ENCODE assay signal across 8 mouse cellular contexts in the genomic region with DNA sequence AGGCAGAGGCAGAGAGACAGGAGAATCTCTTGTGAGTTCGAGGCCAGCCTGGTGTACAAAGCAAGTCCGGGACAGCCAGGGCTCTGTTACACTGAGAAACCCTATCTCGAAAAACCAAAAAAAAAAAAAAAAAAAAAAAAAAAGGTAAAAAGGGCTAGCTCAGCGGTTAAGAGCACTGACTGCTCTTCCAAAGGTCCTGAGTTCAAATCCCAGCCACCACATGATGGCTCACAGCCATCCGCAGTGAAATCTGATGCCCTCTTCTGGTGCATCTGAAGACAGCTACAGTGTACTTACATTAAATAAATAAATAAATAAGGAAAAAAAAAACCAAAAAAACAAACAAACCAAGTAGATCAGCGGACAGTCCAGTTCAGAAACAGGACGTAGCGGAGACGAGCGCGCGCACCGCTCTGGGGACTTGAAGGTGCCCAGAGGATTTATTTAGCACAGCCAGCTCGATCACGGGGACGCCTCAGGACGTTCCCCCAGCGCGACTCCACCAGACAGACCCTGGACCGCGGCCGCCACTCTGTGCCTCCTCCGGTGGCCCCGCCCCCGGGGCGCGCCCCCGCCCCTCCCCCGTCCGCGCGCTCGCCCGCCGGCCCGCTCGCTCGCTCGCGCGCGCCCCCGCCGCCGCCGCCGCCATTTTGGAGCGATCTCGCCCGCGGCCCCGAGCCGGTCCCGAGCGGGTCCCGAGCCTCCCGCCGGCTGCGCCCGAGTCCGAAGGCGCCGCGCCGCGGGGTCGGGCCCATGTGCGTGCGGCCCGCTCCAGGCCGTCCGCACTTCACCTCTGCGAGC. TPM values are rescaled to one million over a fixed set of nuclear protein-coding genes. Genes with fewer than 3 reads are reported as not detected.
DNase-seq lines count a peak whose midpoint lies in the region; ATAC-seq lines count a peak whose summit lies in the region.

A gene (plus strand): TSS at position 639 of the 801 bp plus-strand sequence.

- H3K4me2 ChIP-seq in intestine, embryonic 14.5 days (ENCODE audit: low read length), result peak within 1 kb of the TSS; percentile 87

- peaks cover 6% of the 10 kb centered on the region; the same call in 1 of the 2 replicates for H3K4me1 ChIP-seq in intestine, embryonic 14.5 days (replicated peaks; ENCODE audit: control insufficient read depth, insufficient read depth, low read length)

- no peaks in the 10 kb centered on the region for H3K27me3 ChIP-seq in intestine, embryonic 14.5 days (replicated peaks; ENCODE audit: control insufficient read depth, insufficient read depth, low read length)

- H3K4me3 ChIP-seq in intestine, embryonic 14.5 days (ENCODE audit: low read depth, low read length), result peak within 1 kb of the TSS; percentile 78

- ATAC-seq in intestine, embryonic 14.5 days (replicated peaks; ENCODE audit: low FRiP score, low TSS enrichment, low read depth), result peak; percentile 85
- peak; percentile 36 for ATAC-seq in megakaryocyte progenitor cell, adult 5-6 weeks (replicated peaks; ENCODE audit: poor library complexity)

- H3K27ac ChIP-seq in intestine, embryonic 14.5 days (ENCODE audit: low read depth), result peak within 1 kb of the TSS; percentile 82

- H3K9me3 ChIP-seq in intestine, embryonic 14.5 days (ENCODE audit: control insufficient read depth, low read length), result no peaks in the 10 kb centered on the region

- intact Hi-C loops in left cerebral cortex, postnatal 10 days (cut with DNase I), result loop anchor here (5.0 to 10.0 kb wide), 2 partner anchors 84 to 276 kb away; a partner anchor contains a TSS

- peak; percentile 76 to 88 for DNase-seq in adrenal gland, adult 18-20 months (ENCODE audit: low spot score in 2 of 2)
- peak; percentile 92 for DNase-seq in embryo, embryonic 11 days
- peak; percentile 89 for DNase-seq in gastrocnemius, postnatal 25 days
- DNase-seq in intestine, embryonic 14.5 days (ENCODE audit: low spot score), result peak; percentile 89
- peak; percentile 72 to 92 for DNase-seq in left cerebral cortex, postnatal 10 days (ENCODE audit: extremely low spot score in 1 of 2, low spot score in 2 of 2)
- peak; percentile 87 to 89 for DNase-seq in right cerebral cortex, postnatal 10 days (ENCODE audit: low spot score in 2 of 2)
- DNase-seq in urinary bladder, postnatal 14 days (ENCODE audit: low spot score), result peak; percentile 80

- 0 out of 2 replicates have a peak, but pooled peaks cover 7% of the 10 kb centered on the region for H3K36me3 ChIP-seq in intestine, embryonic 14.5 days (ENCODE audit: control insufficient read depth, insufficient read depth, low read length)

- 3% methylated on average over 61 of the region's 73 CpGs for WGBS in intestine, embryonic 14.5 days

- peak within 1 kb of the TSS; percentile 86 for H3K9ac ChIP-seq in intestine, embryonic 14.5 days (ENCODE audit: low read length)

RNA-seq across cellular contexts. Expression of the gene that starts here (rescaled TPM):
- 10 to 100 TPM; 46.6 to 48.3 TPM for total RNA-seq in adrenal gland, adult 18-20 months (2021)
- 10 to 100 TPM; 71.1 to 72.5 TPM for total RNA-seq in gastrocnemius, postnatal 25 days (2021)
- 26.9 and 29.6 TPM in 2 replicates for polyA plus RNA-seq in intestine, embryonic 14.5 days (2014; fragmentation: Nextera tagmentation; extraction: Ambion mirVana)
- total RNA-seq in left cerebral cortex, postnatal 10 days (2021), result 100 to 1,000 TPM; 154 to 159 TPM
- 8.5 and 11.8 TPM in 2 replicates for total RNA-seq in megakaryocyte progenitor cell, adult 5-6 weeks (2015)
- total RNA-seq in megakaryocyte progenitor cell, adult 5-6 weeks (2017), result 9.8 and 11.2 TPM in 2 replicates

Comparison
In these comparisons a context has a peak if more than half of its experiments do, and no peak if none do; other contexts are left out.
1. Peak in every context shown above with its lines: DNase-seq, ATAC-seq, H3K4me3 ChIP-seq and H3K27ac ChIP-seq.